Mouse (Mus musculus) heart, embryonic 13.5 days (tissue): Measurements from ENCODE around the gene Fam214b. TPM values are rescaled to one million over a fixed set of nuclear protein-coding genes. Genes with fewer than 3 reads are reported as not detected.

Source experiments
- ATAC-seq: fragments of 200-750 bp; cut with Nextera tagmentation; 2 replicates; pipeline ENCODE4 v1.8.0; 2017; ENCODE audit warnings: moderate TSS enrichment; ENCODE audit not compliant: insufficient number of reproducible peaks, low FRiP score, low TSS enrichment; ENCODE audit errors: extremely low read depth
- H3K27ac ChIP-seq: fragments of 300-500 bp; sonication (generic); replicated peaks from 2 replicates; pipeline ENCODE4 v1.5.1; 2015; ENCODE audit warnings: moderate library complexity, mild to moderate bottlenecking, inconsistent platforms
- H3K27me3 ChIP-seq: fragments of 300-500 bp; sonication (generic); replicated peaks from 2 replicates; pipeline ENCODE4 v1.6.1; 2015; ENCODE audit warnings: mild to moderate bottlenecking, inconsistent platforms
- H3K36me3 ChIP-seq: fragments of 300-500 bp; sonication (generic); 2 replicates; pipeline ENCODE4 v1.6.1; 2015; ENCODE audit warnings: mild to moderate bottlenecking, inconsistent platforms
- H3K4me1 ChIP-seq: fragments of 300-500 bp; sonication (generic); 2 replicates; pipeline ENCODE4 v1.6.1; 2015; ENCODE audit warnings: inconsistent platforms
- H3K4me2 ChIP-seq: fragments of 300-500 bp; sonication (generic); 2 replicates; pipeline ENCODE4 v1.6.1; 2015; ENCODE audit warnings: inconsistent platforms, mild to moderate bottlenecking, moderate library complexity
- H3K4me3 ChIP-seq: fragments of 300-500 bp; sonication (generic); 2 replicates; pipeline ENCODE4 v1.5.1; 2015; ENCODE audit warnings: moderate library complexity, mild to moderate bottlenecking, inconsistent platforms
- H3K9ac ChIP-seq: fragments of 300-500 bp; sonication (generic); 2 replicates; pipeline ENCODE4 v1.6.1; 2015; ENCODE audit warnings: inconsistent platforms, mild to moderate bottlenecking, moderate library complexity
- H3K9me3 ChIP-seq: fragments of 300-500 bp; sonication (generic); 2 replicates; pipeline ENCODE4 v1.6.1; 2016; ENCODE audit warnings: inconsistent platforms
- WGBS: fragments of 180-500 bp; shearing (Covaris S2); methylation state at CpG from one replicate; pipeline ENCODE4 v1.1.7; 2015; ENCODE audit warnings: mixed read lengths; 5-methylcytosine and 5-hydroxymethylcytosine counted together
- polyA plus RNA-seq: library from polyadenylated mRNA; unstranded; fragments of >200 nt; fragmentation: Nextera tagmentation; extraction: Ambion mirVana; gene quantifications from 2 replicates; pipeline ENCODE4 v1.2.1, GENCODE M21; 2015

The Fam214b gene
- polyA plus RNA-seq, 1 experiment from 2014 or later = 14.8 TPM

DNA sequence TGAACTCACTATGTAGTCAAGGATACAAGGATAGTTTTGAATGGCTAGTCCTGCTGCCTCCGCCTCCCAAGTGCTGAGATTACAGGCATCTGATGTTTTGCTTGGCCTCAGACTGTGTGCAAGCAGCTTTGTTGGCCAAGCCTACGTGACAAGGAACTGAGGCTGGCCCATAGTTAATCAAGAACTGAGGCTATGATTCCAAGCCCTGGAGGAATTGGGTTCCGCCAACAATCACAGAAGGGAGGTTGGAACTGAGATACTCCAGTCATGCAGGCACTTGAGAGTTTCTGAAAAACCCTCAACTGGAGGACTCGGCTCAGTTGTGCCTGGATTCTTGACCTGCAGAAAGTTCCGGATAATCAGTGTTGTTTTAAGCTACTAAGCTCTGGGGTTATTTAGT, 11.6 kb upstream of the Fam214b start:
- H3K9me3 ChIP-seq = no peaks in the 10 kb centered on the region
- H3K27me3 ChIP-seq = no peaks in the 10 kb centered on the region
- H3K27ac ChIP-seq = no peak overlapping the region
- H3K4me2 ChIP-seq = no peak overlapping the region
- no peaks in the 10 kb centered on the region for H3K36me3 ChIP-seq
- no peak for ATAC-seq
- no peak overlapping the region for H3K4me3 ChIP-seq
- peaks cover 25% of the 10 kb centered on the region for H3K4me1 ChIP-seq
- WGBS = 80% methylated on average over 5 of the region's 5 CpGs
- no peak overlapping the region for H3K9ac ChIP-seq

DNA sequence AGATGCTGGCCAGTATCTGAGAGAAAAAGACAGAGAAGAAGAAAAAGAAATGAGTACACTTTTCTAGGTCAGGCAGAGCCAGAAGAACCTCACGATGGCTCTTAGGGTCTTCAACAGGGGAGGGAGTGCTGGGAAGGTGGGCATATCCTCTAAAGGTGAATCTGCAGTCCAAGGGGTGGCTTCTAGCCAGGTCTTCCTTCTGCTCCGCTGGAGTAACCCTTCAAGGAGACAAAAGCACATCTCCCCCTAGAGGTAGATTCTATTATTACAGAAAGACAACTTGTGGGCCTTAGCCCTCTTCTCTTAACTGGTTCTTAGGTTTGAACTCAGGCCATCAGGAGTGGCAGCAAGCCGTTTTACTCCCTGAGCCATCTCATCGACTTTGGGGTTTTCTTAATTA, 6.6 kb upstream of the Fam214b start:
- H3K4me2 ChIP-seq = peak overlapping the region; percentile 22; the same call in 1 of the 2 replicates
- 12% methylated on average over 4 of the region's 4 CpGs for WGBS
- H3K9ac ChIP-seq = 0 out of 2 replicates have a peak overlapping the region, but pooled peaks have one; percentile 21
- no peaks in the 10 kb centered on the region for H3K36me3 ChIP-seq
- H3K27me3 ChIP-seq = 0 out of 2 replicates have a peak, but pooled peaks cover 3% of the 10 kb centered on the region
- no peak overlapping the region for H3K27ac ChIP-seq
- H3K9me3 ChIP-seq = no peaks in the 10 kb centered on the region
- no peak for ATAC-seq
- no peak overlapping the region for H3K4me3 ChIP-seq
- H3K4me1 ChIP-seq = peaks cover 5% of the 10 kb centered on the region; the same call in 1 of the 2 replicates

DNA sequence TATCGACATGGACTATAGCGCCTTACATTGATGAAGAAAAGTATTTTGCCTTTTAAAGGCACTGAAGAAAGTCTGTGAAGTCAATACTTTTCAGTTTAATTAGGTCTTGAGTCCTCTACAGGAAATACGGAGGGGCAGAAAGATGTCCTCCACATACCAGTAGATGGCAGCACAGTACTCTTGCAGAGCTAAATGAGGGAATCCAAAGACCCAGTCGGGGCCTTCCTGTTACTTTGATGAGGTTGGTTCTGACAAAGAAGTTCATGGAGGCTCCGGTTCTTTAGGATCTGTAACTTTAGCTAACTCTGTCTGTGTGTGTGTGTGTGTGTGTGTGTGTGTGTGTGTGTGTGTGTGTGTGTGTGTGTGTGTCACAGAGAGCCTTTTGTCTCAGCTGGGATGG, 1.2 kb upstream of the Fam214b start:
- Histone ChIP-seq H3K4me2 (peak overlapping the region; percentile 74), H3K4me3 (no peak overlapping the region; the same call in 1 of the 2 replicates), H3K9ac (0 out of 2 replicates have a peak overlapping the region, but pooled peaks have one; percentile 3), H3K27me3 (0 out of 2 replicates have a peak, but pooled peaks cover 3% of the 10 kb centered on the region), H3K9me3 (no peaks in the 10 kb centered on the region), H3K27ac (no peak overlapping the region), H3K4me1 (peaks cover 33% of the 10 kb centered on the region), H3K36me3 (no peaks in the 10 kb centered on the region)
- no peak for ATAC-seq
- WGBS = 8% methylated on average over 5 of the region's 5 CpGs

DNA sequence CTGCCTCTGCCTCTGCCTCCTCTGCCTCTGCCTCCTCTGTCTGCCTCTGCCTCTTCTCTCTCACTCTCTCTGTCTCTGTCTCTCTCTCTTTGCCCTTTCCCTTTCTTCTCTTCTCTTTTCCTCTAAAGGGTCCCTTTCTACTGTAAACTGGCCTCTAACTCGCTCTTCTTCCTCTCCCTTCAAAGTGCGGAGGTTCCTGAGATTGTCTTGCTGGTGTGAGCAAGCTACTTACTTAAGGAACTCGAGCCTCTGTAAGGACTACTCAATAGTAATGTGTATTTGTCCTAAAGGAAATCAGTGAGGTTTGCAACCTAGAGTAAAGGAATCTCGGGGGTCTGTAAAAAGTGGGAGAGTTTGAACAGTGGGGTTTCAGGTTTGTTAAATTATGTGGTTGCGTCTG, 587 bp upstream of the Fam214b start:
- peak overlapping the region; percentile 74 for H3K4me2 ChIP-seq
- WGBS = 57% methylated on average over 5 of the region's 5 CpGs
- peak overlapping the region; percentile 66; the same call in 1 of the 2 replicates for H3K4me3 ChIP-seq

DNA sequence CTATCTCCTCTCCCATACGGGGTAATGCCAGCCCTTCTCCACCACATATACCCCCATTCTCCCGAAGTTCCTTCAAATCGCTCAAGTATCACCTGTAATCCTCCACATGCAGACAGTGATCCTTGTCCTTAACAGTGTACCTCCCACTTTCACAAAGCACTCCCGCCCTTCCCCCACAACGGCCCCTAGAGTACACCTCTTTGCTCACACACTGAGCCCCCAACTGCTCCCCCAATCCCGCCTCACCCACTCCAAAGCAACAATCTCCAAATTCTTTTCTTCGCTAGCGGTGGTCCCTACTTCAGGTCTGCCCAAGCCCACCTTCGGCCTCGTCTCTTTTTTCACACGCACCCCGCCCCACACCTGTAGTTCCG, 748 bp downstream of the Fam214b start:
- peaks cover 41% of the 10 kb centered on the region for H3K4me1 ChIP-seq
- H3K9me3 ChIP-seq = no peaks in the 10 kb centered on the region
- H3K36me3 ChIP-seq = no peaks in the 10 kb centered on the region
- no peaks in the 10 kb centered on the region for H3K27me3 ChIP-seq
- H3K9ac ChIP-seq = peak overlapping the region; percentile 81
- WGBS = 9% methylated on average over 13 of the region's 13 CpGs
- peak overlapping the region; percentile 83 for H3K27ac ChIP-seq
- ATAC-seq = no peak
- peak overlapping the region; percentile 66 for H3K4me3 ChIP-seq
- H3K4me2 ChIP-seq = peak overlapping the region; percentile 74

More for the DNA sequence above, 587 bp upstream of the Fam214b start:
- Histone ChIP-seq H3K27ac (no peak overlapping the region), H3K4me1 (peaks cover 32% of the 10 kb centered on the region), H3K27me3 (no peaks in the 10 kb centered on the region), H3K9ac (no peak overlapping the region), H3K36me3 (no peaks in the 10 kb centered on the region), H3K9me3 (no peaks in the 10 kb centered on the region)
- ATAC-seq = no peak

DNA sequence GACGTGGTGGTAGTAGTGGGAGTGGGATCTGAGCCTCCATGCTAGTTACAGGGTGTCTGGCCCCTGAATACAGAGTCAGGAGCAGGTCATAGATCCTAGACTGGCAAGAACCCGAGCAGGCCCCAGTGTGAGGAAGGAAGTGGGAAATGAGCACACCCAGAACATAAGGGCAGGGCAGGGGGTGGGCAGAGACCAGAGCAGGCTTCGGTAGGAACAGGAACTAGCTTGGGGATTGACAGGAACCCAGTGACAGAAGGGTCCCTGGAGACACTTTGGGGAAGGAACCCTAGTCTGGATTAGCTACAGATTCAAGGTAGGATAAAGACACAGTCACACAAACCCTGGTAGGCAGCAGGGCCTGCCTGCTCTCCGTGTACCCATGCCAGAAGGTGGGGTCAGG, 1.3 kb downstream of the Fam214b start:
- H3K4me2 ChIP-seq = peak overlapping the region; percentile 74
- H3K36me3 ChIP-seq = no peaks in the 10 kb centered on the region
- no peak for ATAC-seq
- 32% methylated on average over 4 of the region's 4 CpGs for WGBS
- peak overlapping the region; percentile 66 for H3K4me3 ChIP-seq
- H3K27me3 ChIP-seq = no peaks in the 10 kb centered on the region
- H3K27ac ChIP-seq = peak overlapping the region; percentile 83
- peaks cover 41% of the 10 kb centered on the region for H3K4me1 ChIP-seq
- no peaks in the 10 kb centered on the region for H3K9me3 ChIP-seq
- peak overlapping the region; percentile 81 for H3K9ac ChIP-seq

DNA sequence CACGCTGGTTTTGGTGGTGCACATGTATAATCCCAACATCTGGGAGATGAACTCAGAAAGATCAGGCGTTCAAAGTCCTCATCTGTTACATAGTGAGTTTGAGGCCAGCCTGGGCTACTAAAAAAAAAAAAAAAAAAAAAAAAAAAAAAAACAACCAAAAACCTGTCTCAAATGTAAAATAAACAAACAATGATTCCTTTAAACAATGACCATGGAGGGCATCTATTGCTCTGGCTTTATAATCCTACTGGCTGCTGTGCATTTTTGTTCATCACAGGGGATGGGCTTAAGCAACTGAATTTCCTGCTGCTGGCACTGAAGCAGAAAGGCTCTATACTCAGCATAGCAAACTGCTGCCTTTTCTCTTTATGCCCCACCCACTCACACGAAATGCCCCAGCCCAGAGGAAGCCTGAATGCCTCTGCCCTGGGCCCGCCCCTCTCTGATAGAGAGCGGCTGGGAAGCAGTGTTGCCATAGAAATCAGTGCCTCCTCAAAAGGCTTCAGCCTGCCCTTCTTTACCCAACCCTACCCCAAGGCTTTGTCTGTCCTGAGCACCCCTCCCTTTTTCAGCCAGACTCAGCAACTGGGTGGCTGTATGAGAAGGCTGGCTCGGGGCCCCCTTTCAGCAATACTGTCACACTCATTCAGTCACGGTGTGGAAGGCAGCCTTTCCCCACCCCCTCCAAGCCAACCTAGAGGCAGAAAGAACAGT, 2.2 kb downstream of the Fam214b start:
- H3K9me3 ChIP-seq = no peaks in the 10 kb centered on the region
- no peak for ATAC-seq
- no peaks in the 10 kb centered on the region for H3K36me3 ChIP-seq
- peaks cover 50% of the 10 kb centered on the region for H3K4me1 ChIP-seq
- H3K27me3 ChIP-seq = no peaks in the 10 kb centered on the region
- H3K4me3 ChIP-seq = peak overlapping the region; percentile 66
- peak overlapping the region; percentile 74 for H3K4me2 ChIP-seq
- H3K27ac ChIP-seq = peak overlapping the region; percentile 83
- peak overlapping the region; percentile 81 for H3K9ac ChIP-seq
- WGBS = 17% methylated on average over 7 of the region's 7 CpGs

DNA sequence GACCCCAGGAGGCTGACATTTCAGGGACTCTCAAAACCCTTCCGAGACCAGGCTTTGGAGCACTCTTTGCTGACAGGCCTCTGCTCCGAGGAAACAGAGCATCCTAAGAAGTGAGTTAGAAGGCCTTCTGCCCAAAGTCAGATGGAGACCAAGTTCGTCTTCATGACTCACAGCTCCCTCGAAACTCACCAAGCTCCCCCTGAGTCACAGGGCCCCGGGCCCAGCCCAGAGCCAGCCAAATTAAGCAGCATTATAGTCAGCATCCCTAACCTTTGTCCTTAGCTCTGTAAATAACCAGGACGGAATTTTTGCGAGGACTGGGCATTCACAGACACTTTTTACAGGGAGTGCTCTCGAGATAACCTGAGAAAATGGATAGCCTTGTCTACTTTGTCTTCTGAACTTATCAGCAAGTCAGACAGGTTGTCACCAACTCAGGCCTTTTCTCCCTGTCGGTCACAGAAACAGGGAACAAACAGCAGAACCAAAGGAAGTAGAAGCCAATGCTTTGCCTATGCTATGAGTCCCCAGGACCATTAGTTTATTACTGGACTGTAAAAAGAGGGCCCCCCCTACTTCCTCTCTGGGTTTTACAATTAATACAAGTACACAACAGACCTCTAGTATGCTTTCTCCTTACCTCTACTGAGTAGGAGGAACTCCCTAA, 5.0 kb downstream of the Fam214b start:
- ATAC-seq = no peak
- 51% methylated on average over 9 of the region's 9 CpGs for WGBS

DNA sequence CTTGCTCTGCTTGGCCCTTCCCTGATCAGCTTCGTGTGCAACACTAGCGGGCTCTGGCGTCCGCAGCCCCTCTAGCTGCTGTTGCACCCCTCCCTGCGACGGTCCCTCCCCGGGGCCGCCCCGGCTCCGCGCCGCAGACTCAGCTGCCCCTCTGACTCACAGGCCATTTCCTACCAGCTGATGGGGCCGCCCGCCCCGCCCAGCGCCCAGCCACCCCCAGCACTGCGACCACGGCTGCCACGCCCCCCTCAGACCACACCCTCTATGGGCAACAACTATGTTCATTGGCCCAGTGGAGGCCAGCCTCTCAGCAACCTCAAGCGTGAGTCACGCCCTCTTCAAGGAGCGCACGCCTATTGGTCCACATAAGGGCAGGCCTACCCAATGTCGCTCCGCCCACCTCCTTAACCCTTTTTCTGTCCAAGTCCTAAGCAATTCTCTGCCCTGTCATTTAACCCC, 5.9 kb downstream of the Fam214b start:
- H3K9me3 ChIP-seq = no peaks in the 10 kb centered on the region
- WGBS = 0% methylated on average over 24 of the region's 25 CpGs
- peak overlapping the region; percentile 86 for H3K4me3 ChIP-seq
- peaks cover 57% of the 10 kb centered on the region for H3K4me1 ChIP-seq
- H3K27ac ChIP-seq = peak overlapping the region; percentile 89
- peak overlapping the region; percentile 90 for H3K4me2 ChIP-seq
- peak; percentile 96 for ATAC-seq
- H3K36me3 ChIP-seq = peaks cover 19% of the 10 kb centered on the region
- H3K9ac ChIP-seq = peak overlapping the region; percentile 94
- H3K27me3 ChIP-seq = no peaks in the 10 kb centered on the region

More for the DNA sequence above, 5.0 kb downstream of the Fam214b start:
- Histone ChIP-seq H3K4me3 (no peak overlapping the region), H3K36me3 (peaks cover 10% of the 10 kb centered on the region), H3K4me1 (peaks cover 60% of the 10 kb centered on the region), H3K9me3 (no peaks in the 10 kb centered on the region), H3K27ac (0 out of 2 replicates have a peak overlapping the region, but pooled peaks have one; percentile 1), H3K4me2 (peak overlapping the region; percentile 90), H3K9ac (no peak overlapping the region), H3K27me3 (no peaks in the 10 kb centered on the region)

DNA sequence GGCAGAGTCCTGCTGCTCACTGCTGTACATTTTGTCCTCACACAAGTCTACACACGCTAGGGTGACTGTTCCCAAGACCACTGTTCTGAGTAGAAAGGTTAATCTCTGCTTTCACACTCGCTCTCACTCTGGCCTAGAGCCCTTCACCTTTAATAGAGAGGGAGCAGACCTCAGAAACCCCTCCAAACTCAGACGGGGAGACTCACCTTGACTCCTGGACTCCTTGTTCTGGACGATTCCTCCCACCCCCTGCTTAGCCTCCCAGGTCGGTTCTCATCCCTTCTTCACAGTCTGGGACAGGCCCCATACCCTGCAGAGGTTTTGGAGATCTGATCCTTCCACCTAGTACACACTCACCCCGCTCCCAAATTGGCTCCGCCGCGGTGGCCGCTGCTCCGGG, 6.4 kb downstream of the Fam214b start:
- Histone ChIP-seq H3K4me2 (peak overlapping the region; percentile 90), H3K4me1 (peaks cover 51% of the 10 kb centered on the region), H3K27me3 (no peaks in the 10 kb centered on the region), H3K36me3 (peaks cover 24% of the 10 kb centered on the region), H3K27ac (peak overlapping the region; percentile 89), H3K9me3 (no peaks in the 10 kb centered on the region), H3K9ac (peak overlapping the region; percentile 94), H3K4me3 (peak overlapping the region; percentile 86)
- WGBS = 1% methylated on average over 11 of the region's 11 CpGs
- no peak for ATAC-seq
